Mouse (Mus musculus) kidney, adult 2 months (tissue): ENCODE data around the gene Rsrp1.
"Not testable (repeated sequence)": the region's sequence is repeated elsewhere in the genome, so short reads cannot be mapped to it uniquely, and the experiment has no call there.

Source experiments
- CTCF ChIP-seq: fragments of 200-500 bp; conservative IDR thresholded peaks from 2 replicates; pipeline ENCODE4 v1.5.1; 2011; ENCODE audit warnings: low read depth, mild to moderate bottlenecking, control low read depth, low read length, moderate library complexity, mixed read lengths; ENCODE audit not compliant: insufficient read depth, insufficient read length
- POLR2A ChIP-seq: fragments of 200-500 bp; IDR thresholded peaks from one replicate; pipeline ENCODE4 v1.6.1; 2011; ENCODE audit warnings: low read depth, low read length, control low read depth

DNA sequence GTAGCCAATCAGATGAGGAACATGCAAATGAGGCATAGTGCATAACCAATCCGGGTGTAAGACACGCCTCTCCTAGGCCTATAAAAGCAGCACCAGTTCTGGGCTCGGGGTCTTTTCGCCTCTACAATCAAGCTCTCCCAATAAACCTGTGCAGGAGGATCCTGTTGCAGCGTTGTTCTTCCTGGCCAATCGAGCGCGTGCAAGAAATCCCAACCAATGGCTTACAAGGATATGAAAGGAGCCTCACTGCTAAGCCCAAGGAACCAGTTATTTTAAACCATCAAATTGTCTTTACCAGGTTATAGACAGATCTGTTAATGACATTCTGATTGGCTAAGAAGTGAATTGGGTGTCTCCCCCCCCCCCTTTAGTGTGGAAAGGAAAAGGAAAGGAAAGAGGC lies 12.0 kb upstream of the Rsrp1 start:
- TF ChIP-seq CTCF, POLR2A: not testable (repeated sequence)
